Mouse (Mus musculus): Measurements from ENCODE around the gene Fam168b.

GRCm38 (mm10) chr1:34834904-34835303 is 8.0 kb downstream of the Fam168b start:
- no peak for TF ChIP-seq CTCF (IDR thresholded peaks at IDR 0.05; ENCODE audit: extremely low read depth, insufficient read depth, low read length)
- TF ChIP-seq POLR2A (IDR thresholded peaks at IDR 0.05; ENCODE audit: extremely low read depth, insufficient read depth, low read length): no peak
